Mouse (Mus musculus) urinary bladder, adult 2 months (tissue): ENCODE data around the gene Ablim1. TPM values are rescaled to one million over a fixed set of nuclear protein-coding genes. Genes with fewer than 3 reads are reported as not detected.
"Not testable (repeated sequence)": the region's sequence is repeated elsewhere in the genome, so short reads cannot be mapped to it uniquely, and the experiment has no call there.

Source experiments
- DNase-seq: peaks from one replicate; pipeline ENCODE4 v3.0.0; 2022; ENCODE audit warnings: low spot score
- polyA plus RNA-seq: library from polyadenylated mRNA; depleted of rRNA; stranded (reverse); fragments of >200 nt; gene quantifications from 2 replicates; pipeline ENCODE4 v1.2.3, GENCODE M21; 2012

Ablim1 gene
- polyA plus RNA-seq, 1 experiment, result 24.3 TPM

DNA sequence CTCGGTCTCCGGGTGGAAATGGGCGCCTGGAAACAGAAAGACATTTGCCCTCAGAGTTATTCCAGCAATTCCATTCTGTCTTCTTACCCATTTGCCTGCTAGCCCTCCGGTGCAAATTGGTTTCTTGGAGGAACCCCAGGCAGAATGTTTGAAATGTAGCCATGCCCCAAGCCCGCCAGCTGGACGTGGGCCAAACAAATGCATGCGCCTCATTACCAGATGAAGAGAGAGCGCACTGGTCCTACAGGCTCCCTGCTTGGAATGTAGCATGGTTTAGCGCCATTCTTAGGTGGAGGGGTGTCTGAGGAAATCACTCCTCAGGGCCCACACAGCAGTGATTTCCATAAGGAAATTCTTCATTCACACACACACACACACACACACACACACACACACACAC, 162.4 kb downstream of the Ablim1 start:
- DNase-seq, result no peak

GRCm38 (mm10) chr19:57151504-57151903, 163.2 kb downstream of the Ablim1 start:
- no peak for DNase-seq

- DNase-seq, result no peak
These were observed 164.4 kb downstream of the Ablim1 start for GRCm38 (mm10) chr19:57150275-57150674.

DNA sequence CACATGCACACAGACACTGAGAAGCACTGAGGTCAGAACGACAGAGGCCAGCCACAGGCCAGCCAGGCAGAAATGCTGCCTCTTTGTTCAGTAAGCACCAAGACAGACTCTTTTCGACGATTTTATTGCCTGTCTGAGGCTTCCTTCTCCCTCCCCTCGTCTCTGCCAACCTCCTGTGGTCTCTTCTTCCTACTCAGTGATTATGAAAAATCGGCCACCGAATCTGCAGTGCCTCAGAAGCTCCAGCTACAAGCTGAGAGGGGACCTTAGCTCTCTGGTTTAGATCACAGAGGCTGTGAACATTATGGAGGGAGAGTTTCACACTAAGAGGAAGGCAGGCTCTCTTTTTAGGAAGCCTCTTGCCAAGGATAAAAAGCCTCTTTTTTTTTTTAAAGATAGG, 167.0 kb downstream of the Ablim1 start:
- DNase-seq, result no peak

- no peak for DNase-seq
These were observed 167.8 kb downstream of the Ablim1 start for GRCm38 (mm10) chr19:57146936-57147335.

GRCm38 (mm10) chr19:57143646-57144045, 171.1 kb downstream of the Ablim1 start:
- DNase-seq, result no peak

GRCm38 (mm10) chr19:57141756-57142461, 172.8 kb downstream of the Ablim1 start:
- no peak for DNase-seq

DNA sequence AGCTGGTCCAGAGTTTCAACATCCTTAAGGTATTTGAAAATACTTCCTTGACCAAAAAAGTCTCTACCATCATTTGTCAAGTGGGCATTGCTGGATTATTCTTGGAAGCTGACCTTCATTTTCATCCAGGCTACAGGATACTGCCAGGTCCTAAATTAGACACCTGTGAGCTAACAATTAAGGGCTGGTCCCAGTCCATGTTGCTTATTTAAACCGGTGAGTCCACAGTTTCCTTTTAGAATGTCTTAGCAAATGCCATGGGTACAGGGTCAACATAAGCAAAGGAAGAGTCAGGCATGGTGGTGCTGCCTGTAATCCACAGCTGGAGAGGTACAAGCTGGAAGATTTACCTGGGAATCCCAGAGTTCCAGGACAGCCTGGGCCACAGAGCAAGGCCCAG, 173.8 kb downstream of the Ablim1 start:
- DNase-seq, result no peak

DNA sequence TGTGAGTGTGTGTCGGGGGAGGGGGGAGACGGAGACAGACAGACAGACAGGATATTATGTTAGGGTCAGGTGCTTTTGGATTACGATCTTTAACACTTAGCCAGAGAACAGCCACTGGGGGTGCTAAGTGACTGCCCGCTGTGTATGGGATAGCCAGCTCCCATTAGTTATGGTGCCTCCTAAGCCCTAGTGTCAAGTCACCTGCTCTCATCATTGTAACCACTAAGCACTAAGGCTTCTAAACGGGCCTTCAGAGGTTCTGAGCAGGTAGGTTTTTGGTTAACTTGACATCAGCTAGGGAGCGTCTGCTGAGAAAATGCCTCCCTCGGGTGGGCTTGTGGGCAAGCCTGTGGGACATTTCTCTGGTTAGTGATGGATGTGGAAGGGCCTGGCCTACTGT, 174.6 kb downstream of the Ablim1 start:
- no peak for DNase-seq

DNA sequence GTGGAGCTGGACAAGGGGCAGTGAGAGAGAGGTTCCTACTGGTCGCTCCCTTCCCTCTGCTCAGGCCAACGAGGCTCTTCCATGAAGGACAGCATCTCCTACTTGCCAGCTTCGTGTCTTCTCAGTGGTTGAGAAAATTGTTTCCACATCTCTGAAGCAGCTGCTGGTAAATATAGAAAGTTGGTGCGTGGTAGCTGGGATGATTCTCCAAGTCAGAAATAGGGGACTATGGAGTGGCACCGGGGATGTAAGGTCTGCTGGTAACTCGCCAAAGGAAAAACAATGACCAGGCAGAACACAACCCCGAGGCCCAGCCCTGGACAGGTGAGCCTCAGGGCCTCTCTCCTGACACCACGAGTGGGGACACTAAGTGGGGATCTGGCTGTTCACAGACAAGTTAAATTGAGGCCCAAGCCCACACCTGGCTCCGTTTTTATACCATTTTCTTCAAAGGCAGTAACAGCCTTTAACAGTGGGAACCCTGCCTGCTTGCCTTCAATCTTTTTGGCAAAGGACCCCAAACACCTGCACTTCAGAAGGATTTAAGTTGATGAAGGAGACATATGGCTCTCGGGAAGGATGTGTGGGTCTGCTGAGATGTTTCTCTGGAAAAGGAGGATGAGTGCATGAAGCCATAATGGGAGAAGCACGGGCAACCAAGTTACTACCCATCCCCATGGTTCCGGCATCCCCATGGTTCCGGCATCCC, 175.7 kb downstream of the Ablim1 start:
- no peak for DNase-seq

DNA sequence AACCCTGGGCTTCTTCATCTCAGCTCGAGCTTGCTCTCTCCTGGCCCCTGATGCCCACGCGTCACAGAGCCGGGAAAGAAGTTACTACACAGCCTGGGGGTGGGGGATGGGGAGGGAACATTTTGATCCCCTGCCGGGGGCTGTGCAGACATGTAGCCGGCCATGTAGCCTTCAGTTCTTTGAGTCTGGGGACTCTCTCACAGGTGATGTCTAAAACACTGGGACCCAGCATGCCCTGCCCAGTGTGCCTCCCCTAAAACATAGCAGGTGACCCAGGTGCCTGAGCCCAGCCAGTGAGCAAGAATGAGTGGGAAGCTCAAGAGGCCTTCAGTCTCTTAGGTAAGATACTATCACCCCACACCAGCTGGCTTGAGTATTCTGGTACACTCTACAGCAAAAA, 176.2 kb downstream of the Ablim1 start:
- no peak for DNase-seq

DNA sequence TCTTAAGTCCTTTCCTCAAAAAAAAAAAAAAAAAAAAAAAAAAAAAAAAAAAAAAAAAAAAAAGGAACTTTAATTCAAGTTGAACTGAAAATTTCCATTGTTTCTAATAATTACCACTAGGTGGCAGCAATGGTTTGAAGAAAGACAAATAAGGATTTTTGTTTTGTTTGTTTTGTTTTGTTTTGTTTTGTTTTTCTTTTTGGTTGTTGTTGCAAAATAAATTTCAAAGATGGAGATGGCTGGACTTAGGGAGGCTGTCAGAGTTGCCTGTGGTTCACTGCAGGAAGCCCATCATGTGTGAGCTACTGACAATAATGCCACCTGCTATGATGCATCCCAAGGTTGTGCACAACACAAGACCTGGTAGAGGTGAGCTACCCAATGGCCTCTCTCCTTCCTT, 176.7 kb downstream of the Ablim1 start:
- no peak for DNase-seq

DNA sequence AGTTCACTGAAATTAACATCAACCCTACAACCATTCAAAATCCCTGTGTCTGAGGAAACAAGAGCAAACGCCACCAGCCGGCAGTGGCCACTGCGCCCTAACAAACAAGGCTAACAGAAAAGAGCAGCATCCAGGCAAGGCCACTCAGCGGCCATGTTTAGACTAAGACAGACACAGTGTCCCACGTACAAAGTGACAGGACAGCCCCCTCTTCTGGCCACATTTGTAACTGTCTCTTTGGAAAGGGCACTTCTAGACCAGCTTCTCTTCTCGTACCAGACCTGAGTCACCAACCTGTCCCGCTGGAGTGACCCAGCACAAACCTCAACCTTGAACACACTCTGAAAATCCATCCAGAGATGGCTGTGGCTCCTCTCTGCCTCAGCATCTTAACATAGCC, 178.5 kb downstream of the Ablim1 start:
- no peak for DNase-seq

DNA sequence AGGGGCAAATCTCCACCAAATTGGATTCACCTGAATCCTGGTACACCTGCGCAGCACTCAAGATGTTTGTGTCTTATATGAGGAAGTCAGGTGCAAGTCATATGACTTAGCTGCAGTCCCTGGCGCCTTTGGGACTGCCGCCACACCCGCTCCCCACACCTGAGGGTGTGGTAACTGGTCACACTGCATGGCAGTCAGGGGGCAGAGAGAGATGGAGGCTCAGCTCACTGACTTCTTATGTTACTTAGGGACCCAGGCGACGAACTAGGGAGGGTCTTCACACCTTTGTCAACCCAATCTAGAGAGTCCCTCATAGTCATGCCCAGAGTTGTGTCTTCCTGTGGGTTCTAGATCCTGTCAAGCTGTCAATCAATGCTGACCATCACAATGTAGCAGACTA, 179.1 kb downstream of the Ablim1 start:
- DNase-seq, result not testable (repeated sequence)

GRCm38 (mm10) chr19:57134654-57135348, 179.9 kb downstream of the Ablim1 start:
- DNase-seq, result peak; percentile 15

DNA sequence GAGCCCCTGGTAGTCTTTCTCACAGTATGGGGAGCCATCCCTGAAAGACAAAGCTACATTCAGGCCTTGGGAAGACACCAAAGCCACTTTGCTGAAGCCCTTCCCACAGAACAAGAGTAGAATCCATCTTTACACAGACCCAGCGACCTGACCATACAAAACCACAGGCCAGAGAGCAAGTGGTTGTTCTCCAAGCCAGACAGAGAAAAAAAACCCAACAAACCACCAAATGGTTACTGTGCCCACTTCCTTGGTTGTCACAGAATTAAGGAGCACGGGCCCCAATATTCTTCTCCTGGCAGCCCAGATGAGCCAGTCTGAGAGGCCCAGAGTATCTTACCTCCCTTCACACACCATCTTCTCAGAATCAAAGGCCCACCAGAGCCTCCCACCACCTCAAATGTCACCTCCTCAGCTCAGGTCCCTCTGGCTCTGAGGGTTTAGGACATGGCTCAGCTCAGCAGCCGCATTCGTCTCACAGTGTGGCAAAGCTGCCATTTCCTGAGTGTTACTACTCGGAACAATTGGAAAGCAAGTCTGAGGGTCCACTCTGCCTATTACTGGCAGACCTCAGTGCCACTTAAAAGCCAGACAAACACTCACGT, 181.7 kb downstream of the Ablim1 start:
- DNase-seq, result no peak

- no peak for DNase-seq
These were observed 182.4 kb downstream of the Ablim1 start for GRCm38 (mm10) chr19:57132281-57132680.

GRCm38 (mm10) chr19:57131366-57131765, 183.4 kb downstream of the Ablim1 start:
- DNase-seq, result no peak

DNA sequence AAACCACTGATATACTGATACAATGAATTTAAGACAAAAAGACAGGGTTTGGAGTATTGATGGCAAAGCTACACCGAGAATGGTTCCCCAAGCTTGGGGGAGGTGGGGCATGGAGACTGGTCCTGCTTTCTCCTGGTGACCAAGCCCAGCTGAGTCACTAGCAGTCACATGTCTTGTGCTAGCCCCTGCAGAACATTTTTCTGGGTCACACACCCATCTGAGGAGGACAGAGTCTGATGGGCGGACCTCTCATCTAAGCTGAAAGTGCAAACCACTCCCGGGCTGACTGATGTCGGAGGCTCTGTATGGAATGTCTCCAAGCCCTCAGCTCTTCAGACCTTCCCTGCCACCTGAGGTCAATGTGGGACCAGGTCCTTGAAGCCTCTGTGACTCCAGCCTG, 184.1 kb downstream of the Ablim1 start:
- no peak for DNase-seq

GRCm38 (mm10) chr19:57129729-57130128, 185.0 kb downstream of the Ablim1 start:
- DNase-seq, result no peak

DNA sequence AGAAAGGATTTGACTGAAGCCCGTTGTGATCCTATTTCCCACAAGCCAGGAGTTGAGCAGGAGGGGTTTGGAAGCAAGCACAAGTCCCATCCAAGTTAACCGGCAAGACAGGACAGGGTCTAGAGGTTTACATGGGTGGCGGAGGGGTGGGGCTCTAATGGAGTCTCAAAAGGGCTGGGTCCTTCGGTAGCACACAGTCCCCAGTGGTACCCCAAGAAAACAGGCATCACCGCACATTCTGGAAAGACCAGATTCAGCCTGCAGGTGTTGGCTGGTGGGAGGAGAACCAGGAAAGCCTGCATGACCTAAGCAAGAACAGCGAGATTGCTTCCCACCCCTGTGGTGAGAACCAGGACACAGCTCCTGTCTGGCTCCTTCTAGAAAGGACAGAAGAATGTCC, 186.7 kb downstream of the Ablim1 start:
- no peak for DNase-seq

DNA sequence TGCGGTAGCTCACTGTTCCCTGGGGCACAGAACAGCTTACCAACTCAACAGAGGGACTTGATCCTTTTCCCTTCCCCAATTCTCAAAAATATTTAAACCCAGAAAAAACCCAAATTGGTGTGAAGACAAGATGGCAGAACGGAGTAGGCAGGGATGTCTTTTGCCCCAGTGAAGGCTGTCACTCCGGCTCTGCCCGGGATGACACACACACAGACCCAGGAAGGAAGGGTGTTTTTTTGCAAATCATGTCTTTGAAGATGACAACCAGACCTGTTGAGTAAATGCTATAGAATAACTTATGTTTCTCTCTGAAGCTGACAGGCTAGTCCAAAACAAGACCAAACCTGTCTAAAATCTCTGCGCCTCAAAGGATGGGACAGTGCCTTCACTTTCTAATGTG, 187.2 kb downstream of the Ablim1 start:
- DNase-seq, result no peak

- no peak for DNase-seq
These were observed 187.8 kb downstream of the Ablim1 start for GRCm38 (mm10) chr19:57126950-57127349.
